Mouse (Mus musculus) heart, embryonic 11.5 days (tissue): ENCODE measurements at regions not wholly inside any gene's neighbourhood (a gene's known extent, or its start where the extent isn't known, plus 50 kb on each side); places are given as distances from the start of the nearest gene placed in this dataset.

Source experiments
- ATAC-seq: fragments of 200-750 bp; cut with Nextera tagmentation; replicated peaks from 2 replicates; pipeline ENCODE4 v1.8.0; 2017; ENCODE audit warnings: moderate library complexity; ENCODE audit not compliant: insufficient number of reproducible peaks, low FRiP score, low TSS enrichment
- H3K27ac ChIP-seq: fragments of 300-500 bp; sonication (generic); 2 replicates; pipeline ENCODE4 v1.5.1; 2014; ENCODE audit warnings: mild to moderate bottlenecking, low read depth, low read length
- H3K27me3 ChIP-seq: fragments of 300-500 bp; sonication (generic); 2 replicates; pipeline ENCODE4 v1.6.1; 2014; ENCODE audit warnings: mild to moderate bottlenecking, low read length, mixed read lengths; ENCODE audit not compliant: control insufficient read depth, insufficient read depth
- H3K36me3 ChIP-seq: fragments of 300-500 bp; sonication (generic); 2 replicates; pipeline ENCODE4 v1.6.1; 2014; ENCODE audit warnings: mild to moderate bottlenecking, low read length, moderate library complexity, mixed read lengths; ENCODE audit not compliant: control insufficient read depth, insufficient read depth
- H3K4me1 ChIP-seq: fragments of 300-500 bp; sonication (generic); 2 replicates; pipeline ENCODE4 v1.6.1; 2014; ENCODE audit warnings: low read length; ENCODE audit not compliant: control insufficient read depth, insufficient read depth
- H3K4me2 ChIP-seq: fragments of 300-500 bp; sonication (generic); 2 replicates; pipeline ENCODE4 v1.6.1; 2014; ENCODE audit warnings: mild to moderate bottlenecking, moderate library complexity
- H3K4me3 ChIP-seq: fragments of 300-500 bp; sonication (generic); 2 replicates; pipeline ENCODE4 v1.5.1; 2014; ENCODE audit warnings: low read depth, low read length
- H3K9ac ChIP-seq: fragments of 300-500 bp; sonication (generic); 2 replicates; pipeline ENCODE4 v1.6.1; 2014; ENCODE audit warnings: mild to moderate bottlenecking, low read depth, low read length, moderate library complexity
- H3K9me3 ChIP-seq: fragments of 300-500 bp; sonication (generic); replicated peaks from 2 replicates; pipeline ENCODE4 v1.6.1; 2016; ENCODE audit warnings: low read length; ENCODE audit not compliant: control insufficient read depth
- WGBS: fragments of 180-500 bp; shearing (Covaris S2); extraction: QIAGEN DNeasy Blood & Tissue Kit; methylation state at CpG from one replicate; pipeline ENCODE4 v1.1.7; 2014; ENCODE audit not compliant: insufficient replicate concordance; 5-methylcytosine and 5-hydroxymethylcytosine counted together

DNA sequence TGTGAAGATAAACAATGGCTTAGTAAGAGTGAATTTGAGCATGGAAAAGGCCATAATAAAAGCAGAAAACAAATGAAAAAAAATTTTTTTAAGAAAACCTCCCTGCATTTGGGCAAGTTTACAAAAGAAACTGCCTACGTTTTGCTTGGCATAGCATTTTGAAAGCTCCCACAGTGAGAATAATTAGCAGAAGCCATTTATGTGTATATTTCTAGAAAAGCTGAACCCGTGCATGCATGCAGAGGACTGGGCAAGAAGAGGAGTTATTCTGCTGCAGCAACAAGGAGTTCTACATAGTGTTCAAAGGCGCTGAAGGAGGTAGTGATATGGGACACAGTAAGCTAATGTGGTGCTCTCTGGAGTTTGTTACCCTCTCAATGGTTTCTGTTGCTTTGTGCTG, 421.3 kb downstream of the D3Ertd751e start:
- Histone ChIP-seq H3K27me3 (no peaks in the 10 kb centered on the region), H3K9me3 (no peaks in the 10 kb centered on the region), H3K9ac (no peak overlapping the region), H3K4me3 (no peak overlapping the region), H3K36me3 (no peaks in the 10 kb centered on the region), H3K4me2 (no peak overlapping the region), H3K27ac (no peak overlapping the region), H3K4me1 (no peaks in the 10 kb centered on the region)
- WGBS: 77% methylated on average over 3 of the region's 3 CpGs
- ATAC-seq: no peak

DNA sequence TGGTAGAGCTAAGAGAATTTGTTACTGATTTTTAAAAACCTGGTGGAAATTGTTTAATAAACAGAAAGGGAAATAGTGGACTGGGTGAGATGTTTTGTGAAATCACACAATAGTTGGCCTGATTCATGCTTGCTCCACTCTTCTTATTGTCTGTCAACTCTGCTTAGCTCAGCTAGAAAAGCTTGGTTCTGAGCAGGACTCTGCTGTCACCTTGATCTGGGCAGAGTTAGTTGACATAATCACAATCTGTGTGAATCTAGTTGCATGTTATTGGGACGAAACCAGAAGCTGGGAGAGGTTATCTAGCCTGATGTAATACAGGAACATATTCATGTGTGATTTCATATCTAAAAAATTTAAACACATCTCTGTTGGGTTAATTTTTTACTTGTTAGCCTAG, 456.8 kb downstream of the D3Ertd751e start:
- Histone ChIP-seq H3K36me3 (no peaks in the 10 kb centered on the region), H3K9me3 (no peaks in the 10 kb centered on the region), H3K27me3 (no peaks in the 10 kb centered on the region), H3K9ac (no peak overlapping the region), H3K4me1 (no peaks in the 10 kb centered on the region), H3K27ac (no peak overlapping the region), H3K4me2 (no peak overlapping the region), H3K4me3 (no peak overlapping the region)
- ATAC-seq: no peak
- WGBS: 48% methylated on average over 1 of the region's 1 CpGs

DNA sequence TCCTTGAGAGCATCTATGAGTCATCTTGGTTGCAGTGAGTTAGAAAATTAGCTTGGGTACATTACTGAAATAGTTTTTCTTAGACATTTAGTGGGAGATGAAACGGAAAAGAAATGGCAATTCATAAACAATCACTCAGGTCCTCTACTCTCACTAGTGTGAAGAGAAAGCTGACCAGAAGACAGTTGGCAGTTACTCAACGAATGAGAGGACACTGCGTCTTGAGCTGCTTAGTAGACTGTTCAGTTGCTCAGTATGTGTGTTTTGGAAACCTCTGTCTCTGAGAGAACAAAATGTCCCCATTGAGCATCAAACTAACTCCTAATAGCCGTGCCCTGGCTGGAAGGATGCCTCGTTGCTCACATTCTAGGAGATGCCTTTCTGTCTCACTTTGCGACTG, 459.0 kb downstream of the D3Ertd751e start:
- Histone ChIP-seq H3K4me2 (no peak overlapping the region), H3K9me3 (no peaks in the 10 kb centered on the region), H3K27ac (no peak overlapping the region), H3K4me3 (no peak overlapping the region), H3K4me1 (no peaks in the 10 kb centered on the region), H3K9ac (no peak overlapping the region), H3K36me3 (no peaks in the 10 kb centered on the region), H3K27me3 (no peaks in the 10 kb centered on the region)
- no peak for ATAC-seq
- WGBS: 77% methylated on average over 6 of the region's 6 CpGs

DNA sequence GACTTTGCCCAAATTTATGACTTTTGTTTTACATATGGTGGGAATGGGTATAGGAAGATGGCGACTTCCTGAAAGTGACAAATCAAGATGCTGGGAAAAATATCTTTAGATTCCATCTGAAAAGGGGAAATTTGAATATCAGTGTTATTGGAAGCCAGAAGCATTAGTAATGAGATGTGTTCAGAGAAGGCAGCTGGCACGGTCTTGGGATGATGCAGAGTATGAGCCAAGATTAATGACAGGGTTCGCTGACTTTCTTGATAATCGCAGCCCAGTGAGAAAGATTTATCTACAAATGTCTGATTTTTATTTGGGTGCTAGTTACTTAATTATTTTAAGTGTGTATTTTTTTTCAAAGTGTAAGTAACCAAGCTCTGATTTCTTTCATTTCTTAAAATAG, 463.2 kb downstream of the D3Ertd751e start:
- ATAC-seq: no peak
- Histone ChIP-seq H3K9ac (no peak overlapping the region), H3K27me3 (no peaks in the 10 kb centered on the region), H3K27ac (no peak overlapping the region), H3K9me3 (no peaks in the 10 kb centered on the region), H3K4me1 (no peaks in the 10 kb centered on the region), H3K4me3 (no peak overlapping the region), H3K36me3 (no peaks in the 10 kb centered on the region), H3K4me2 (no peak overlapping the region)
- WGBS: 85% methylated on average over 4 of the region's 4 CpGs

DNA sequence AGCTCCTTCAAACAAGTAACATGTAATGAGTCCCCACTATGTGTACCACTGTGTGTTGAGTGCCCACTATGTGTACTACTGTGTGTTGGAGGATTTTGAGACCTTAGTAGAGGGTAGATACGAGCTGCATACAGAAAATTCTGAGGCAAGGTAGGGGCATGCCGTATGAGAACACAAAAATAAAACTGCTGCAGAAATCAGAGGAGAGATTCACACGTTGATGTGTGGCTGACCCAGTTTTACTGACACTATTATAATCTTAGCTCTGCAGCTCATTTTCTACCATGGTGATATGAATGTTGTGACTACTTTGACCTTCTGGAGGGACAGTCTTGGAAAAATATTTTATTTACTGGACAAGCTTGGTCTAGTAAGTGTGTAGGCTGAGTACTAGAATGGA, 469.0 kb downstream of the D3Ertd751e start:
- 79% methylated on average over 3 of the region's 3 CpGs for WGBS
- Histone ChIP-seq H3K27ac (no peak overlapping the region), H3K27me3 (no peaks in the 10 kb centered on the region), H3K9me3 (no peaks in the 10 kb centered on the region), H3K4me2 (no peak overlapping the region), H3K4me3 (no peak overlapping the region), H3K4me1 (no peaks in the 10 kb centered on the region), H3K9ac (no peak overlapping the region), H3K36me3 (no peaks in the 10 kb centered on the region)
- ATAC-seq: no peak

DNA sequence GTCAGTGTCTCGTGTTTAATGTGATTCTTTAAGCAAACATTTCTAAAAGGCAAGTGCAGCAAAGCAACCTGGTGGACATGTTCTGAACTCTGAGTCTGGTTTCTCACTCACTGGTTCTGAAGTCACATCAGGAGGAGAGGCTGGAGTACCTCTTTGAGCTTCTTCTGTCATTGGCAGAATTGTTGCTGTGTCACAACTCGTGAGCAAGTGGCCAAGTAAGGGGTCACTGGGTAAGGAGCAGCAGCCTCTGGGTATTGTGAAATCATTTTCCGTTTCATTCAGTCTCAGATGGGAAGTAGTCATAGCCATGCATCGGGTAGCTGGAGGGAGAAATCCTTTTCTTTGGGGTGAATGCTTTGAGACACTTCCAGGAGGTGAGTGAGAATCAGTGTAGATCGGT, 470.0 kb downstream of the D3Ertd751e start:
- no peaks in the 10 kb centered on the region for H3K36me3 ChIP-seq
- H3K9me3 ChIP-seq: no peaks in the 10 kb centered on the region
- H3K4me1 ChIP-seq: no peaks in the 10 kb centered on the region
- no peak overlapping the region for H3K27ac ChIP-seq
- WGBS: 75% methylated on average over 5 of the region's 5 CpGs
- H3K9ac ChIP-seq: no peak overlapping the region
- H3K4me3 ChIP-seq: no peak overlapping the region
- ATAC-seq: no peak
- H3K27me3 ChIP-seq: no peaks in the 10 kb centered on the region
- no peak overlapping the region for H3K4me2 ChIP-seq

DNA sequence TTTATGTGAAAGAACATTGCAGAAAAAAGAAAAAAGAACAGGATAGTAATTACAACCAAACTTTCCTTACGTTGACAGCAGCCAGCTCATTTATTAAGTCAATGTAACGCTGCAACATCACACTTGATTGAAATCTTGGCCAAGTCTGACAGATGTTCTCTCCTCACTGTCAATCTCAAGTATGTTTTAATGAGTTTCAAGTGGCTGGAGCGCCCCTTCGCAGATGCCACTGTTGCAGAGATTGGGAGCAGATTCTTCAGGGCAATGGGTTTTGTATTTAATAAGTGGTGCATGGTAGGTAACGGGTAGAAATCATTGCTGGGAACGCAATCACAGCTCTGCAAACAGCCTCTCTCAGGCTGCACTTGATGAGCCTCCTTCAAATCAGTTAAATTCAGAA, 470.8 kb downstream of the D3Ertd751e start:
- 68% methylated on average over 6 of the region's 6 CpGs for WGBS
- Histone ChIP-seq H3K4me1 (no peaks in the 10 kb centered on the region), H3K27ac (no peak overlapping the region), H3K4me3 (no peak overlapping the region), H3K4me2 (no peak overlapping the region), H3K27me3 (no peaks in the 10 kb centered on the region), H3K36me3 (no peaks in the 10 kb centered on the region), H3K9ac (no peak overlapping the region), H3K9me3 (no peaks in the 10 kb centered on the region)
- ATAC-seq: no peak

DNA sequence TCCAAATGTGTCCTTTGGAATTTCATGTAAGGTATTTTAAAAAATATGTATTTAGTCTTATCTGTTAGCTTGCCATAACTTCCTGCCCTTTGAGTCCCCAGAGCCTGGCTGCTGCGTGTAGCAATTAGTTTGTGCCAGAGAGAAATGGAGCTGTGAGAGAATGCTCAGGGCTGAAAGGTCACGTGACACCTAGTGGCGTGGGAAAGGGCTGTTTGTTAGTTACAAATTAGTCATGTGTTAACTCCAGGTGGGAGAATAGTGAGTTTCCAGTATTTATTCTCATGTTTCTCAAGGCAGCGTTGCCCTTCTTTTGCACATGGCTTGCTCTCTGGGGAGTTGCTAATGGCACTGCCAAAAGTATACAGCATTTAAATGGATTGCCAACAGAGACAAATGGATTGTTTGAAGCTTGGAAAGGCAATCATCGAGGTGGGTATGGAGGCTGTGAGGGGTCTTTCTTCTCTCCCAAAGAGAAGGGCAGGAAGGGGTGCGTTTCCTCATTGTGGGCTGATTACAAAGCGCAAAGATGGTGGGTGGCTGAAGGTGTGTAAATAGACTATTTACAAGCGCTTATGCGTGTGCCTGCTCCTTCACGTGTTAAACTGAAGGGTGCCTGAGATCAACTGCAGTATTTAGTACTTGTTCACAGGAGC, 472.3 kb downstream of the D3Ertd751e start:
- Histone ChIP-seq H3K27ac (no peak overlapping the region), H3K4me2 (no peak overlapping the region)

DNA sequence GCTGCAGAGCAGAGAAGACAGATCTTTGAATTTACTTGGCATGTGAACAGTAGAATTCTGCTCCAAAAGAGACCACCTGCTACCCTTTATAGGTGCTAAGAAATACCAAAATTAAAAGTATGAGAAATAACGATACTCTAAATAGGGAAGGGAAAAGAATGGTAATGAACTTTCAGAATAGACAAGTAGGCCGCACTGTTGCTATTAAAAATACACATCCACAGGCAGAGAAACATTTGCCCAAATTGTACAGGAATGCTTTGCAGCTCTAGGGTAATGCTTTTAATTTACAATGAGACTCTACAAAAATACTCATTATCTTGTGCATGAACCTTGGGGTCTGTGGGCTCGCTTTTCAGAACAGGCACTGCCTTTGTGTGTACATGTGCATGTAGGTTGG, 476.3 kb downstream of the D3Ertd751e start:
- Histone ChIP-seq H3K9me3 (no peaks in the 10 kb centered on the region), H3K27me3 (no peaks in the 10 kb centered on the region), H3K4me1 (no peaks in the 10 kb centered on the region), H3K27ac (no peak overlapping the region), H3K36me3 (no peaks in the 10 kb centered on the region), H3K4me3 (no peak overlapping the region), H3K9ac (no peak overlapping the region), H3K4me2 (no peak overlapping the region)
- no peak for ATAC-seq
- 80% methylated on average over 3 of the region's 3 CpGs for WGBS

More for the DNA sequence above, 472.3 kb downstream of the D3Ertd751e start:
- Histone ChIP-seq H3K36me3 (no peaks in the 10 kb centered on the region), H3K9ac (no peak overlapping the region), H3K4me3 (no peak overlapping the region), H3K9me3 (no peaks in the 10 kb centered on the region), H3K4me1 (no peaks in the 10 kb centered on the region), H3K27me3 (no peaks in the 10 kb centered on the region)
- ATAC-seq: no peak
- 54% methylated on average over 10 of the region's 10 CpGs for WGBS
